Mouse (Mus musculus) stomach, postnatal 0 days (tissue): Measurements from ENCODE around the gene Fntb.

Experiments used
- CTCF ChIP-seq: IDR thresholded peaks from 2 replicates; pipeline ENCODE4 v1.5.1; 2016; ENCODE audit warnings: antibody characterized with exemption, low read depth, mild to moderate bottlenecking, moderate library complexity
- EP300 ChIP-seq: optimal IDR thresholded peaks from 2 replicates; pipeline ENCODE3; 2016; ENCODE audit warnings: antibody characterized with exemption

GRCm38 (mm10) chr12:76924904-76925604, 159.7 kb downstream of the Fntb start:
- TF ChIP-seq CTCF (no peak), EP300 (no peak)
